Mouse (Mus musculus): ENCODE measurements around the gene Wnk4. TPM values are rescaled to one million over a fixed set of nuclear protein-coding genes. Genes with fewer than 3 reads are reported as not detected.

The Wnk4 gene
- total RNA-seq (2015; ENCODE audit: low replicate concordance) (0.72 and 5.9 TPM in 2 replicates), total RNA-seq (2017; ENCODE audit: low replicate concordance) (2.8 and 3.1 TPM in 2 replicates)

- ATAC-seq (replicated peaks; ENCODE audit: low FRiP score, poor library complexity, severe bottlenecking) = peak; percentile 91
These were observed at the start of gene Wnk4 for GRCm38 (mm10) chr11:101259948-101260825. Gene Wnk4, plus strand, starts transcription at chr11:101260567.

GRCm38 (mm10) chr11:101211970-101212369 lies 48.4 kb upstream of the Wnk4 start:
- ATAC-seq (replicated peaks; ENCODE audit: low FRiP score, poor library complexity, severe bottlenecking) = peak; percentile 85

GRCm38 (mm10) chr11:101216936-101217335 lies 43.4 kb upstream of the Wnk4 start:
- ATAC-seq (replicated peaks; ENCODE audit: low FRiP score, poor library complexity, severe bottlenecking) = no peak

GRCm38 (mm10) chr11:101218436-101219055 lies 41.8 kb upstream of the Wnk4 start:
- no peak for ATAC-seq (replicated peaks; ENCODE audit: low FRiP score, poor library complexity, severe bottlenecking)

- no peak for ATAC-seq (replicated peaks; ENCODE audit: low FRiP score, poor library complexity, severe bottlenecking)
These were observed 39.5 kb upstream of the Wnk4 start for GRCm38 (mm10) chr11:101220853-101221252.

- ATAC-seq (replicated peaks; ENCODE audit: low FRiP score, poor library complexity, severe bottlenecking) = no peak
These were observed 38.9 kb upstream of the Wnk4 start for GRCm38 (mm10) chr11:101221306-101221986.

- no peak for ATAC-seq (replicated peaks; ENCODE audit: low FRiP score, poor library complexity, severe bottlenecking)
These were observed 36.0 kb upstream of the Wnk4 start for GRCm38 (mm10) chr11:101224337-101224736.

- peak; percentile 16; the same call in 1 of the 2 replicates for ATAC-seq (replicated peaks; ENCODE audit: low FRiP score, poor library complexity, severe bottlenecking)
These were observed 34.9 kb upstream of the Wnk4 start for GRCm38 (mm10) chr11:101225331-101226064.

GRCm38 (mm10) chr11:101226065-101226701 lies 34.2 kb upstream of the Wnk4 start, which contains the start of gene Ezh1:
Gene Ezh1, minus strand, starts transcription at chr11:101226463.
- peak; percentile 96 for ATAC-seq (replicated peaks; ENCODE audit: low FRiP score, poor library complexity, severe bottlenecking)

- no peak for ATAC-seq (replicated peaks; ENCODE audit: low FRiP score, poor library complexity, severe bottlenecking)
These were observed 30.9 kb upstream of the Wnk4 start for GRCm38 (mm10) chr11:101229361-101229900.

GRCm38 (mm10) chr11:101230061-101230511 lies 30.3 kb upstream of the Wnk4 start:
- ATAC-seq (replicated peaks; ENCODE audit: low FRiP score, poor library complexity, severe bottlenecking) = no peak

- no peak for ATAC-seq (replicated peaks; ENCODE audit: low FRiP score, poor library complexity, severe bottlenecking)
These were observed 29.8 kb upstream of the Wnk4 start for GRCm38 (mm10) chr11:101230526-101230925.

- no peak for ATAC-seq (replicated peaks; ENCODE audit: low FRiP score, poor library complexity, severe bottlenecking)
These were observed 29.1 kb upstream of the Wnk4 start for GRCm38 (mm10) chr11:101230991-101231871.

GRCm38 (mm10) chr11:101232010-101232839 lies 28.1 kb upstream of the Wnk4 start:
- no peak for ATAC-seq (replicated peaks; ENCODE audit: low FRiP score, poor library complexity, severe bottlenecking)

GRCm38 (mm10) chr11:101233240-101233639 lies 27.1 kb upstream of the Wnk4 start:
- ATAC-seq (replicated peaks; ENCODE audit: low FRiP score, poor library complexity, severe bottlenecking) = no peak

GRCm38 (mm10) chr11:101234124-101234523 lies 26.2 kb upstream of the Wnk4 start:
- no peak for ATAC-seq (replicated peaks; ENCODE audit: low FRiP score, poor library complexity, severe bottlenecking)

- no peak for ATAC-seq (replicated peaks; ENCODE audit: low FRiP score, poor library complexity, severe bottlenecking)
These were observed 24.9 kb upstream of the Wnk4 start for GRCm38 (mm10) chr11:101235429-101235828.
